Mouse (Mus musculus) lung, embryonic 15.5 days (tissue): ENCODE measurements at regions not wholly inside any gene's neighbourhood (a gene's known extent, or its start where the extent isn't known, plus 50 kb on each side); places are given as distances from the start of the nearest gene placed in this dataset.

Experiments used
- ATAC-seq: fragments of 200-750 bp; cut with Nextera tagmentation; 2 replicates; pipeline ENCODE4 v1.8.0; 2017; ENCODE audit warnings: moderate number of reproducible peaks, borderline replicate concordance; ENCODE audit not compliant: low FRiP score, low TSS enrichment; ENCODE audit errors: extremely low read depth
- H3K27ac ChIP-seq: fragments of 300-500 bp; sonication (generic); 2 replicates; pipeline ENCODE4 v1.5.1; 2015; ENCODE audit warnings: moderate library complexity, mild to moderate bottlenecking, inconsistent platforms
- H3K27me3 ChIP-seq: fragments of 300-500 bp; sonication (generic); 2 replicates; pipeline ENCODE4 v1.6.1; 2015; ENCODE audit warnings: inconsistent platforms
- H3K36me3 ChIP-seq: fragments of 300-500 bp; sonication (generic); 2 replicates; pipeline ENCODE4 v1.6.1; 2015; ENCODE audit warnings: inconsistent platforms
- H3K4me1 ChIP-seq: fragments of 300-500 bp; sonication (generic); 2 replicates; pipeline ENCODE4 v1.6.1; 2015; ENCODE audit warnings: inconsistent platforms
- H3K4me2 ChIP-seq: fragments of 300-500 bp; sonication (generic); 2 replicates; pipeline ENCODE4 v1.6.1; 2015; ENCODE audit warnings: inconsistent platforms, mild to moderate bottlenecking, moderate library complexity
- H3K4me3 ChIP-seq: fragments of 300-500 bp; sonication (generic); 2 replicates; pipeline ENCODE4 v1.5.1; 2015; ENCODE audit warnings: mild to moderate bottlenecking, inconsistent platforms
- H3K9ac ChIP-seq: fragments of 300-500 bp; sonication (generic); 2 replicates; pipeline ENCODE4 v1.6.1; 2015; ENCODE audit warnings: inconsistent platforms
- H3K9me3 ChIP-seq: fragments of 300-500 bp; sonication (generic); 2 replicates; pipeline ENCODE4 v1.6.1; 2016; ENCODE audit warnings: inconsistent platforms
- WGBS: fragments of 180-500 bp; shearing (Covaris S2); methylation state at CpG from one replicate; pipeline ENCODE4 v1.1.7; 2015; 5-methylcytosine and 5-hydroxymethylcytosine counted together

- no peaks in the 10 kb centered on the region for H3K27me3 ChIP-seq
- no peak for ATAC-seq
- WGBS = 71% methylated on average over 4 of the region's 4 CpGs
These were observed 165.8 kb upstream of the Mocs1 start for GRCm38 (mm10) chr17:49262394-49262793.

GRCm38 (mm10) chr17:49266343-49266742 lies 161.8 kb upstream of the Mocs1 start:
- no peaks in the 10 kb centered on the region for H3K36me3 ChIP-seq
- no peaks in the 10 kb centered on the region for H3K9me3 ChIP-seq
- H3K27me3 ChIP-seq = no peaks in the 10 kb centered on the region
- no peak overlapping the region for H3K27ac ChIP-seq
- H3K4me3 ChIP-seq = no peak overlapping the region
- H3K4me1 ChIP-seq = no peaks in the 10 kb centered on the region; the same call in 1 of the 2 replicates
- WGBS = 84% methylated on average over 4 of the region's 4 CpGs
- no peak overlapping the region for H3K9ac ChIP-seq
- no peak for ATAC-seq
- no peak overlapping the region for H3K4me2 ChIP-seq

More at GRCm38 (mm10) chr17:49262394-49262793, 165.8 kb upstream of the Mocs1 start:
- no peaks in the 10 kb centered on the region for H3K36me3 ChIP-seq
- H3K4me2 ChIP-seq = no peak overlapping the region
- H3K9ac ChIP-seq = no peak overlapping the region
- H3K4me3 ChIP-seq = no peak overlapping the region
- no peak overlapping the region for H3K27ac ChIP-seq
- no peaks in the 10 kb centered on the region for H3K4me1 ChIP-seq
- H3K9me3 ChIP-seq = no peaks in the 10 kb centered on the region

- Histone ChIP-seq H3K4me3 (no peak overlapping the region), H3K36me3 (no peaks in the 10 kb centered on the region), H3K9ac (no peak overlapping the region), H3K27me3 (no peaks in the 10 kb centered on the region), H3K27ac (no peak overlapping the region), H3K9me3 (no peaks in the 10 kb centered on the region), H3K4me1 (peaks cover 6% of the 10 kb centered on the region; the same call in 1 of the 2 replicates), H3K4me2 (no peak overlapping the region)
- WGBS = 54% methylated on average over 7 of the region's 7 CpGs
- 0 out of 2 replicates have a peak, but pooled peaks have one; percentile 47 for ATAC-seq
These were observed 158.2 kb upstream of the Mocs1 start for GRCm38 (mm10) chr17:49269943-49270342.

DNA sequence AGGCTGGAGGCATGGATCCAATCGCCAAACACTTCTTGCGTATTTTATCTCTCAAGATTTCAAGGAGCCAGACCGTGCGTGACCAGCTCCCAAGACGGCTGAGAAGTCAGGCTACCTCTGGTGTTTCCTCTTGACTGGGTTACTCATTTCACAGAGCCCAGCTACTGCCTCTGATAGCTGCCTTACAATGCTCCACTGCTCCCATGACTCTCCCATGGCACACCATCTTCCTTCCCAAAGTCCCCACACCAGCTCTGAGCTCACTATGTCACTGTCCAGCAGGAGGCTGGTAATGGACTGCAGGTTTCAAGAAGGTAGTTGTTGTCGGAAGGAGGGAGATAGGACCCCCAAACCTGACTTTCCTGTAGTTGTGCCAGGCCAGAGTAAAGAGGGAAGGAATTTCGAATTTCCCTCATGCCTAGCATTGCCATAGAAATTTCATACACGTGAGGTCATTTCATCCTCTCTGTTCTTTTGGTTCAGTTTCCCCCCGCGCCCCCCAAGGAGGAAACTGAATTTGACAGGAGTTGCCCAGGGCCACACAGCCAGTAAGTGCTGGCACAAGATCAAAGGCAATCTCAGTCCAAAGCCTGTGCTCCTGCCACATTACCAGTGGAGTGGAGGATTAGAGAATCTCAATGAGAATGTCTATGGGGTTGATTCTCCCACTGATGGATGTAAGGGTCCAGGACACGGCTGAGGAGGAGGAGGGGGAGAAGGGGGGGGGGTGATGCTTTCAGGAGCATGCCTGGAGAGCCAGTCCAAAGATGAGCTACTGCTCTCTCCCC lies 155.3 kb upstream of the Mocs1 start:
- H3K4me3 ChIP-seq = no peak overlapping the region
- WGBS = 50% methylated on average over 10 of the region's 11 CpGs
- peak; percentile 24; the same call in 1 of the 2 replicates for ATAC-seq
- peaks cover 6% of the 10 kb centered on the region; the same call in 1 of the 2 replicates for H3K4me1 ChIP-seq
- H3K4me2 ChIP-seq = no peak overlapping the region
- H3K27ac ChIP-seq = no peak overlapping the region
- no peaks in the 10 kb centered on the region for H3K27me3 ChIP-seq
- no peaks in the 10 kb centered on the region for H3K9me3 ChIP-seq
- H3K9ac ChIP-seq = no peak overlapping the region
- no peaks in the 10 kb centered on the region for H3K36me3 ChIP-seq

DNA sequence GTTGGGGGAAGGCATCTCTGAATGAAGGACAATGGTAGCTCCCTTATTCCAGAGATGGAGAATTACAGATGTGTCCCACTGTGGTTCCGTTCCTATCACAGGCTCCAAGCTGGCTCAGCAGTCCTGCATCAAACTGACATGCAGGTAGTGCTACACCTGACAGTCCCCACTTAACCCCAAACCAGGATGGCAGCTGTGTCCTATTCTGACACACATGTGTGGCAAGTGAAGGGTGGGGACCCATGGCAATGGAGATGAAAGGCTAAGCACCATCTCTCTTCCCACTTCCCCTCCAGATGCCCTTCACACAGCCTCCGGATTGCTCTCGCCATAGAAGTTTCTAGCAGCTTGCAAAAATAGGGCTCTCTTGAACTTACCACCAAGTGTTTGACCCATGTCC lies 153.2 kb upstream of the Mocs1 start:
- Histone ChIP-seq H3K27me3 (no peaks in the 10 kb centered on the region), H3K4me3 (no peak overlapping the region), H3K36me3 (no peaks in the 10 kb centered on the region), H3K9me3 (no peaks in the 10 kb centered on the region), H3K4me2 (no peak overlapping the region), H3K27ac (no peak overlapping the region), H3K9ac (no peak overlapping the region), H3K4me1 (peaks cover 6% of the 10 kb centered on the region; the same call in 1 of the 2 replicates)
- WGBS = 83% methylated on average over 3 of the region's 3 CpGs
- no peak for ATAC-seq

DNA sequence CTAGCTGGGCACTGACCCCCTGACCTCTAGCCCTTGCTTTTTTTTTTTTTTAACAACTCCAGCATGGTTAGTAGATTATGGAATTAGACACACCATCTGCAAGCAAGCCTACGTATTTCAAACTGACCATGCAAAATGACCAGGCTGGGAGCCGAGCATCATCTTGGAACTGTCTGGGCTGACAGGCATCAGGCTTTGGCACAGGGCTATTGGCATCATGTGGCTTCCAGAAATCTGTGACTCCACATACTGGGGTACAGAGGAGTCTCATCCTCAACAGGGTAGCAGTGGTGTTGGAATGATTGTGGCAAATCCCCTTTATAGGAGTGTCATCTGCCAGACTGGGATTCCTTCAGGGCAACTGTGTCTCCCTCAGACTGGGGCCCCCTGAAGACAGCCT lies 152.7 kb upstream of the Mocs1 start:
- no peak for ATAC-seq
- H3K4me3 ChIP-seq = no peak overlapping the region
- H3K4me1 ChIP-seq = peaks cover 6% of the 10 kb centered on the region; the same call in 1 of the 2 replicates
- no peak overlapping the region for H3K4me2 ChIP-seq
- no peaks in the 10 kb centered on the region for H3K9me3 ChIP-seq
- H3K36me3 ChIP-seq = no peaks in the 10 kb centered on the region
- 73% methylated on average over 2 of the region's 2 CpGs for WGBS
- H3K27ac ChIP-seq = no peak overlapping the region
- no peak overlapping the region for H3K9ac ChIP-seq
- no peaks in the 10 kb centered on the region for H3K27me3 ChIP-seq

DNA sequence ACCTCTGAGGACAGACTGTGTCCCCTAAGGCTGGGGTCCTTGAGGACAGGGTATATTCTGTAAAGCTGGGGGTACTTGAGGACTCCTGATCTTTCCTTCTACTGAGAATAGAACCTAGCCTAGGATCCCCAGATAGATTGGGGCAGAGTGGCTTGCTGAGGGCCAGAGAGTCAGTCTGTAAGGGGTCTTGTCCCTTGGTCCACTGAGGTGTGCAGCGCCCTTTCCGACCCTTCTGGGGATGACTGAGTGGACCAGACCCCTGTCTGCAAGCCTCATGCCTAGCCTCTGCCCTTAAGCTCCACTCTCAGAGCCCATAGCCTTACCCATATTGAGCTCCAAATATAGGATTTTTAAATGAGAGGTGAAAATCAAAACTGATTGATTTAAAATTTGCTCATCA lies 152.2 kb upstream of the Mocs1 start:
- H3K27ac ChIP-seq = no peak overlapping the region

GRCm38 (mm10) chr17:49278541-49278940 lies 149.6 kb upstream of the Mocs1 start:
- no peaks in the 10 kb centered on the region for H3K27me3 ChIP-seq
- no peak overlapping the region for H3K4me3 ChIP-seq
- H3K4me2 ChIP-seq = no peak overlapping the region
- no peak overlapping the region for H3K27ac ChIP-seq
- 62% methylated on average over 8 of the region's 8 CpGs for WGBS
- no peak for ATAC-seq
- no peaks in the 10 kb centered on the region for H3K36me3 ChIP-seq
- no peak overlapping the region for H3K9ac ChIP-seq
- no peaks in the 10 kb centered on the region for H3K4me1 ChIP-seq
- no peaks in the 10 kb centered on the region for H3K9me3 ChIP-seq

More for the DNA sequence above, 152.2 kb upstream of the Mocs1 start:
- Histone ChIP-seq H3K9ac (no peak overlapping the region), H3K4me3 (no peak overlapping the region), H3K9me3 (no peaks in the 10 kb centered on the region), H3K27me3 (no peaks in the 10 kb centered on the region), H3K36me3 (no peaks in the 10 kb centered on the region), H3K4me2 (no peak overlapping the region), H3K4me1 (peaks cover 6% of the 10 kb centered on the region; the same call in 1 of the 2 replicates)
- 88% methylated on average over 2 of the region's 2 CpGs for WGBS
- 0 out of 2 replicates have a peak, but pooled peaks have one; percentile 5 for ATAC-seq

DNA sequence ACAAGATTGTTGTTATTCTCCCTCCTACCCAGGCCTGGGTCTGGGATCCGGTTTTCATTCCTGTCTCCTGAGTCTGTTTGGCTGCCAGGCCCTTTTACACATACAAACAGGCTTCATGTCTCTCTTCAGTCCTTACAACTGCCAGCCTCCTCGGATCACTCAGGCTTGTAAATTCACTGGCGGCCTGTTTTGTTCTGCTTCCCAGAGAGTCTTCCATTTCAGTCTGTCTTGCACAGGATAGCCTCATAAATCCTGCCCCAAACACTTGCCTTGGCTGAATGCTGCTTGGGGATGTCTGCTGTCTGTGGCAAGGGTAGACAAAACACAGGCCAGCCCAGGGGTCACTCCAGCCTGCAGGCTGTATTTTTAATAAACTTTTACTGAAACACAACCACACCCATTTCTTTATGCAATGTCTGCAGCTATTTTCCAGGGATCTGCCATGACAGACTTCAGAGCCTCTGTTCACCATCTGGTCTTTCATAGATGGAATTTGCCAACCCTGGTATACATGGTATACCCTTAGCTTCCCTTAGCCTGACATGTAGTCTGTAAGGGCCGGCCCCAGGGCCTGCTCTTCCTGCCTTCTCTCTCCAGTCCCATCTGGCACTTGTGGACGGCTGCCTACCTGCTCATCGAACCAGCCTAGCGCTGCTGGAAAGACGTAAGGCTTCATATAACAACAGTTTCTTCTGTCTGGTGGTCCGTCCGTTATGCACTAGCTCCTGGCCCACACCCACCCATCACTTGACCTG lies 149.0 kb upstream of the Mocs1 start:
- H3K9me3 ChIP-seq = no peaks in the 10 kb centered on the region
- no peak overlapping the region for H3K4me3 ChIP-seq
- no peak overlapping the region for H3K27ac ChIP-seq
- ATAC-seq = no peak
- no peaks in the 10 kb centered on the region for H3K27me3 ChIP-seq
- no peak overlapping the region for H3K4me2 ChIP-seq
- 72% methylated on average over 10 of the region's 10 CpGs for whole genome bisulfite sequencing
- H3K4me1 ChIP-seq = no peaks in the 10 kb centered on the region
- H3K9ac ChIP-seq = no peak overlapping the region
- H3K36me3 ChIP-seq = no peaks in the 10 kb centered on the region

GRCm38 (mm10) chr17:49281344-49281743 lies 146.8 kb upstream of the Mocs1 start:
- no peak for ATAC-seq

GRCm38 (mm10) chr17:49282498-49282897 lies 145.7 kb upstream of the Mocs1 start:
- Histone ChIP-seq H3K27me3 (no peaks in the 10 kb centered on the region), H3K9ac (no peak overlapping the region), H3K4me2 (no peak overlapping the region), H3K4me1 (no peaks in the 10 kb centered on the region), H3K36me3 (no peaks in the 10 kb centered on the region), H3K9me3 (no peaks in the 10 kb centered on the region), H3K4me3 (no peak overlapping the region), H3K27ac (no peak overlapping the region)
- no peak for ATAC-seq
- 82% methylated on average over 10 of the region's 10 CpGs for WGBS

More at GRCm38 (mm10) chr17:49281344-49281743, 146.8 kb upstream of the Mocs1 start:
- Histone ChIP-seq H3K27me3 (no peaks in the 10 kb centered on the region), H3K4me1 (no peaks in the 10 kb centered on the region), H3K36me3 (no peaks in the 10 kb centered on the region), H3K4me2 (no peak overlapping the region), H3K4me3 (no peak overlapping the region), H3K9ac (no peak overlapping the region), H3K9me3 (no peaks in the 10 kb centered on the region), H3K27ac (no peak overlapping the region)
- 74% methylated on average over 13 of the region's 13 CpGs for WGBS

- Histone ChIP-seq H3K27me3 (no peaks in the 10 kb centered on the region), H3K4me1 (no peaks in the 10 kb centered on the region), H3K27ac (no peak overlapping the region), H3K4me2 (no peak overlapping the region), H3K4me3 (no peak overlapping the region), H3K36me3 (no peaks in the 10 kb centered on the region), H3K9me3 (no peaks in the 10 kb centered on the region), H3K9ac (no peak overlapping the region)
- ATAC-seq = no peak
- WGBS = 85% methylated on average over 5 of the region's 5 CpGs
These were observed 144.7 kb upstream of the Mocs1 start for GRCm38 (mm10) chr17:49283491-49283890.
